Mouse (Mus musculus) activated CD4-positive, CD25-positive, alpha-beta regulatory T cell, adult 9 weeks (primary cell): ENCODE measurements around the gene Gcg. TPM values are rescaled to one million over a fixed set of nuclear protein-coding genes. Genes with fewer than 3 reads are reported as not detected.

Experiments
- polyA plus RNA-seq: library from polyadenylated mRNA; unstranded; fragments of 100-300 nt; shearing (Covaris generic); gene quantifications from one replicate; pipeline ENCODE4 v1.2.1, GENCODE M21; 2017

Gcg gene
- polyA plus RNA-seq: not detected

DNA sequence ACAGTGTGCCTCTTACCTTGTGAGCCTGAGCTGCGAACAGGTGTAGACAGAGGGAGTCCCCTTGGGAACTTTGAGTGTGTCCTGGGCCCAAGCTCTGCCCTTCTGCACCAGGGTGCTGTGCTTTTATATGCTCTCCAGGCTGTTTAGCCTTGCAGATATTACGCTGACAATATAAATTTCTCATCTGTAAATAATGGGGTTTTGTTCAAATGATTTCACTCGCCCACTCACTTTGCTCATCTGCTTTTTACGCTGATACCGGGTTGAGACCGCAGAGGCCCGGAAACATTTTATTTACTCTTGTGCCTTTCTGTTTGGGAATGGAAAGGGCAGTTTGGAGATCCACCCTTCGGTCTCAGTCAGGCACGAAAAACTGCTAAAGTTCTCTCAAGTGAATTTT is at the start of gene Gcg:
Gcg (minus strand) TSS at position 101 of the 400 bp plus-strand sequence.

Other genes starting within 250 kb of the Gcg start
- gene Dpp4, start 71.4 kb downstream of the Gcg start, polyA plus RNA-seq: 163 TPM
- 0.27 TPM for gene Fap, start 90.4 kb upstream of the Gcg start, polyA plus RNA-seq
- gene Ifih1, start 162.6 kb upstream of the Gcg start, polyA plus RNA-seq: 25.7 TPM
- 0.89 TPM for gene Gca, start 180.6 kb upstream of the Gcg start, polyA plus RNA-seq